Mouse (Mus musculus) adrenal gland, adult (tissue): Measurements from ENCODE around the gene Cmtm1.
"Not testable (repeated sequence)": the region's sequence is repeated elsewhere in the genome, so short reads cannot be mapped to it uniquely, and the experiment has no call there.

Experiments
- DNase-seq, 2 experiments: peaks; one replicate each; pipeline ENCODE4 v3.0.0; 2022 to 2023; ENCODE audit warnings: low spot score in 1 of 2; ENCODE audit not compliant: inconsistent age in 2 of 2

Gene Cmtm1

DNA sequence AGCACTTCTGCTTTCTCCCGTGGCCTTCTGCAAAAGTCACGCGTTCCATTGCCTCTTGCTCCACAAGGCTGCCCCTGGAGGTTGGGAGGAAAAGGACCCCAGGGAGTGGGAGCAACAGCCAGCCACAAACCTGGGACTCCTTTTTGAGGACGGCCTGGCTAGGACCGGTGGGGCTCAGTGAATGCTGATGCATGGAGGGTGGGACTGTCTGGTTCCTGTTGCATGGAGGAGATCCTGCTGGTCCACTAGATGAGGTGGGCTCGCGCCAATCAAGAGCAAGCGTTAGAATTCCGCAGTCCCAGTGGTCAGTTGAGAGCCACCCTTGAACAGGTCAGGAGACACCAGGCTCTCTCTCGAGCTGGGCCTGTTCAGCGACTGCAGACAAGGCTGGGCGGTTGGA is 12.0 kb upstream of the Cmtm1 start, which contains the start of gene Cmtm2b:
Gene Cmtm2b (plus strand): TSS at position 301 of the 400 bp plus-strand sequence.
- DNase-seq: not testable (repeated sequence)

GRCm38 (mm10) chr8:104321267-104321666 is 11.3 kb upstream of the Cmtm1 start, which contains the start of gene Gm11020:
Gm11020 (plus strand) TSS chr8:104321567.
- not testable (repeated sequence) for DNase-seq

DNA sequence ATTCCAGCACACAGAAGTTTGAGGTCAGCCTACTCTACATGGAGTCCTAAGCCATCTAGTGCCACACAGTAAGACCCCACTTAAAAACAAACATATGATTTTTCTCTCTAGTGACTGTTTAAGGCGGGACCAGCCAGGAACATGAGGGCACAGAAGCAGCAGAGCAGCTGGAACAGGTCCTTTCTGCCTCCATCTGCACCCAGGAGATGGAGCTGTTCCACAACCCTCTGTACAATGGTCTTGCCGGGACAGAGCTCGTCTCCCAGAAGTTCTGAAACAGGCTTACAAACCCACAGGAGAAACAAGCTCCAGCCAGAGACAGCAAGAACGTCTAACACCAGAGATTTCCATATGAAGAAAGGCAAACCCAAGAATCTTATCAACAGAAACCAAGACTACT is 3.4 kb upstream of the Cmtm1 start:
- peak in 1 of 2 experiments; percentile 36 for DNase-seq

DNA sequence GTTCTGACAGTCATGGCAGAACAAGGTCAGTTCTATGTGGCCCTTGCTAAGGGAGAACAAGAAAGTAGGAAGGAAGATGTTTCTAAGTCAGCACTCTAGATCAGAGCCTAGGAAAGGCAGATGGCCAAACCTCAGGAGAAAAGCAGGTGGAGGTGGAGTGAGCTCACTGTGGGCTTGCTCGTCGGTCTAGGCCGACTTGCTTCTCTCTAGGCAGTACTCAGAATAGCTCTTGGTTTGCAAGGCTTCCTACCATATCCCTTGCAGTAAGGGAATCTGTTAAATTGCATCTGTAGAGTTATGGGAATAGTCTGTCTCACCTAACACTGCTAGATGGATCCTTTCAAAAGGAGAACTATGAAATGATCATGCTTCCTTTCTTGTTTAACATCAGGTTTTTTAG is 2.1 kb upstream of the Cmtm1 start:
- not testable (repeated sequence) for DNase-seq

- peak in 1 of 2 experiments; percentile 51 for DNase-seq
These were observed 1.6 kb downstream of the Cmtm1 start for GRCm38 (mm10) chr8:104308341-104308740.

DNA sequence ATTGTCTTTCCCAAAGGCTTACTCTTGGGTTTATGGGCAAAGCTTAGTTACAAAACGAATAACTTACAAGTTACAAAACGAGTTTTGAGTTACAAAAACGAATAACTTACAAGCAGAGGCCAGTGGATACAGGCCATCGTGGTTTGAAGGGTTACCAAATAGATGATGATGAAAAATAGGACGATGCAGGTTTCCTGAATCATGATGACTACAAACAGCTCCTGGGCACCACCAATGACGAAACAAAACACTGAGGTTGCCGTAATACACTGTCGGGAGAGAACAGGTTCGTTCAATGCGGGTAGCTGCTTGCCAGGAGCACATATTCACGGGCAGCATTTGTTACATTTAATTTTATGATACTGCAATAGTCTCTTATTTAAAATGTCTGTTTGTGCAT is 5.0 kb downstream of the Cmtm1 start:
- DNase-seq: no peak

- peak; percentile 34 to 71 for DNase-seq
These were observed 7.4 kb downstream of the Cmtm1 start for GRCm38 (mm10) chr8:104302536-104302935.

DNA sequence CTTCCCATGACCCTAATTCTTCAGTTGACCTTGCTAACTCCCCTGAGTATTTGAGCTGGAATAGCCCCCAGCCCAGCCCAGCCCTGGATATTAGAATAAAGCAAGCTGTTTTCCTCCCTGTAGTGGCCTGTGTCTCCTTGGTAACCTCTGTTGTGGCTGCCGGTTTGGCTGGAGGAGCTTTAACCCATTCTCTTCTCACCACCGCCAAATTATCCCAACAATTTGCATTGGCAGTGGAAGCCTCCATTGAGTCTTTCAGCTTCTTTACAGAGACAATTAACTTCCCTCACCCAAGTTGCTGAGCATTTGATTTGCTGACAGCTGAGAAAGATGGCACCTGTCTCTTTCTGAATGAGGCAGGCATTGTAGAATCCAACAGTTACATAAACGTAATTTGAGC is 8.4 kb downstream of the Cmtm1 start:
- peak in 1 of 2 experiments; percentile 60 for DNase-seq

DNA sequence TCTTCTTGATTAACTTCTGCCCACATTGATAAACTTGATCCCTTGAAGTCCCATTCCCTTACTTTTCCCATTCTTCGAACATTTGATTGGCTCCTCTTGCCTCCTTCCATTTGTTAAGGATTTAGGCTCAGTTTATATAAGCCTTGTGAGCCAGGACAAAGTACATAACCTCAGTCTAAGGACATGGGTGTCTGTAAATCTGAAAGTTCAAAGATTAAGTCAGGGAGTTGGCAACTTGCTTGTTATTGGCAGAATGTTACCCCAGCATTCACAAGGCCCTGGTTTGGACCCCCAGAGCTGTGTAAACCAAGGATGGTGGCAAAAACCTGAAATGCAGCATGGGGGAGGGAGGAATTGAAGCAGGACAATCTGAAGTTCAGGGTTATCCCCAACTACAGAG is 15.5 kb downstream of the Cmtm1 start:
- DNase-seq: peak in 1 of 2 experiments; percentile 56

GRCm38 (mm10) chr8:104293081-104293480 is 16.9 kb downstream of the Cmtm1 start, which contains the start of gene Cmtm2a:
Cmtm2a (minus strand) TSS chr8:104293181.
- peak in 1 of 2 experiments; percentile 23 for DNase-seq

DNA sequence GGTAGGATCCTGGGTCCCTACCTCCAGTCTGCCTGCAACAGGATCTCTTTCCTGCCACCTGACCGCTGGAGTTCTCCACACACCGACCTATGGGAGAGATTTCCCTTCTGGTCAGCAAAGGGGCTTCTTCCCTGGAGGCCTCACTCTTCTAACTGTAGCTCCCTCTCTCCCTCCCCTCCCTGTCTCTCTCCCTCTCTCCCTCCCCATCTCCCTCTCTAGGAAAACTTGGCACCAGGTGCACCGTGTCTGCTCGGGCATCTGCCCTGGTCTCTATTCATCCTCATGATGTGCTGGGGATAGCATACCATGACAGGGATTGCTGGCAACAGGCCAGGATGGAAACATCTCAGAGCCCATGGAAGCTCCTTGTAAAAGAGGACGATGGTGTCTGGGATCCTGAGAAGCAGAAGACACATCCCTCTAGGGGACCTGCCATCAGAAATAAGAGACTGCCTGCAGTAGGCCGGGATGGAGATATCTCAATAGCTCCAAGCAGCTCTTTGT is 41.0 kb downstream of the Cmtm1 start:
- DNase-seq: no peak

- DNase-seq: no peak
These were observed 41.6 kb downstream of the Cmtm1 start for GRCm38 (mm10) chr8:104268368-104268767.

- DNase-seq: peak; percentile 76 to 81
These were observed 45.5 kb downstream of the Cmtm1 start for GRCm38 (mm10) chr8:104264271-104264935.

GRCm38 (mm10) chr8:104261802-104262201 is 48.1 kb downstream of the Cmtm1 start:
- DNase-seq: not testable (repeated sequence)

- DNase-seq: peak; percentile 38 to 70
These were observed 56.9 kb downstream of the Cmtm1 start for GRCm38 (mm10) chr8:104253016-104253415.

- no peak for DNase-seq
These were observed 58.5 kb downstream of the Cmtm1 start for GRCm38 (mm10) chr8:104251461-104251860.

- DNase-seq: peak; percentile 90 to 96
These were observed 59.2 kb downstream of the Cmtm1 start, which contains the start of gene Cklf for GRCm38 (mm10) chr8:104250439-104251367. Cklf (plus strand) TSS chr8:104250861.

DNA sequence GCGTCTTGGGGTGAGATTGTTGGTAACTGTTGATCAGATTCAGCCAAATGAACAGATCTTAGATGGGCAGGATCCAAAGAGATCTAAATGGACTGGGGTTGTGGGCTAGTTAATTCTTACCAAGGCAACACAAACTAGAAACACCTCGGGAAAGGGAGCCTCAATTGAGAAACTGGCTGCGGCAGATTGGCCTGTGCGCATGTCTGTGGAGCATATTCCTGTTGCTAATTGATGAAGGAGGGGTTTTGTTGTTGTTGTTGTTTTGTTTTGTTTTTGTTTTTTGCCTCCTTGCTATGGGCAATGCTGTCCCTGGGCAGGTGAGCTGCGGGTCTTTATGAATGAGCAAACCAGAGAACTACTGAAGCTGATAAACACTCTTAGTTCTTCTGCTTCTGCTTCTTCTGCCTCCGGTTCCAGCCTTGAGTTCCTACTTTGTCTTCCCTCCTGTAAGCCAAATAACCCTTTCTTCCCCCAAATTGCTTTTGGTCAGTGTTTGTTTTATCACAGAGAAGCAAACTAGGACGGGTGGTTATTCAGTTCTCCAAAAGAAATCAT is 60.4 kb downstream of the Cmtm1 start:
- DNase-seq: no peak

GRCm38 (mm10) chr8:104248276-104248675 is 61.7 kb downstream of the Cmtm1 start, which contains the start of gene Tk2:
Tk2 (minus strand) TSS chr8:104248558.
- DNase-seq: peak; percentile 85 to 96

GRCm38 (mm10) chr8:104247908-104248275 is 62.1 kb downstream of the Cmtm1 start:
- peak in 1 of 2 experiments; percentile 44 for DNase-seq
